Mouse (Mus musculus) heart, embryonic 10.5 days (tissue): Measurements from ENCODE around the gene Cpxm1. TPM values are rescaled to one million over a fixed set of nuclear protein-coding genes. Genes with fewer than 3 reads are reported as not detected.
"Not testable (repeated sequence)": the region's sequence is repeated elsewhere in the genome, so short reads cannot be mapped to it uniquely, and the experiment has no call there.

Source experiments
- DNase-seq: peaks from one replicate; pipeline ENCODE4 v3.0.0-alpha.2; 2017; ENCODE audit warnings: low spot score
- H3K27ac ChIP-seq: fragments of 300-500 bp; sonication (generic); 2 replicates; pipeline ENCODE4 v1.5.1; 2016; ENCODE audit warnings: mild to moderate bottlenecking
- H3K27me3 ChIP-seq: fragments of 300-500 bp; sonication (generic); 2 replicates; pipeline ENCODE4 v1.6.1; 2016; ENCODE audit warnings: mild to moderate bottlenecking; ENCODE audit not compliant: poor library complexity, insufficient read depth, severe bottlenecking
- H3K36me3 ChIP-seq: fragments of 300-500 bp; sonication (generic); 2 replicates; pipeline ENCODE4 v1.6.1; 2016; ENCODE audit warnings: mild to moderate bottlenecking, moderate library complexity
- H3K4me1 ChIP-seq: fragments of 300-500 bp; sonication (generic); 2 replicates; pipeline ENCODE4 v1.6.1; 2016; ENCODE audit warnings: mild to moderate bottlenecking
- H3K4me3 ChIP-seq: fragments of 300-500 bp; sonication (generic); 2 replicates; pipeline ENCODE4 v1.5.1; 2016; ENCODE audit warnings: mild to moderate bottlenecking, moderate library complexity
- H3K9me3 ChIP-seq: fragments of 300-500 bp; sonication (generic); 2 replicates; pipeline ENCODE4 v1.6.1; 2016; ENCODE audit warnings: mild to moderate bottlenecking, moderate library complexity
- whole genome bisulfite sequencing: fragments of 180-500 bp; shearing (Covaris S2); methylation state at CpG from one replicate; pipeline ENCODE4 v1.1.7; 2016; 5-methylcytosine and 5-hydroxymethylcytosine counted together
- polyA plus RNA-seq: library from polyadenylated mRNA; unstranded; fragments of >200 nt; fragmentation: Nextera tagmentation; extraction: Ambion mirVana; gene quantifications from 2 replicates; pipeline ENCODE4 v1.2.1, GENCODE M21; 2016

Gene Cpxm1
- polyA plus RNA-seq, 1 experiment from 2014 or later = 57.6 TPM

GRCm38 (mm10) chr2:130390993-130391625, 6.3 kb downstream of the Cpxm1 start:
- WGBS = 80% methylated on average over 11 of the region's 11 CpGs
- Histone ChIP-seq H3K27ac (no peak overlapping the region), H3K9me3 (no peaks in the 10 kb centered on the region), H3K36me3 (peaks cover 45% of the 10 kb centered on the region), H3K4me1 (no peaks in the 10 kb centered on the region), H3K27me3 (peaks cover 4% of the 10 kb centered on the region), H3K4me3 (no peak overlapping the region)
- peak; percentile 52 for DNase-seq

GRCm38 (mm10) chr2:130388796-130389195, 8.6 kb downstream of the Cpxm1 start:
- Histone ChIP-seq H3K27ac (no peak overlapping the region), H3K27me3 (no peaks in the 10 kb centered on the region), H3K36me3 (peaks cover 24% of the 10 kb centered on the region), H3K4me3 (no peak overlapping the region), H3K4me1 (no peaks in the 10 kb centered on the region), H3K9me3 (no peaks in the 10 kb centered on the region)
- no peak for DNase-seq
- WGBS = 75% methylated on average over 2 of the region's 2 CpGs

- Histone ChIP-seq H3K27me3 (no peaks in the 10 kb centered on the region), H3K4me1 (no peaks in the 10 kb centered on the region), H3K36me3 (peaks cover 8% of the 10 kb centered on the region), H3K9me3 (no peaks in the 10 kb centered on the region), H3K4me3 (no peak overlapping the region), H3K27ac (no peak overlapping the region)
- 64% methylated on average over 1 of the region's 1 CpGs for WGBS
- DNase-seq = no peak
Observed at GRCm38 (mm10) chr2:130386212-130386611, 11.2 kb downstream of the Cpxm1 start.

GRCm38 (mm10) chr2:130383895-130384294, 13.5 kb downstream of the Cpxm1 start:
- WGBS = 81% methylated on average over 6 of the region's 6 CpGs
- no peaks in the 10 kb centered on the region for H3K4me1 ChIP-seq
- no peak overlapping the region for H3K27ac ChIP-seq
- H3K9me3 ChIP-seq = no peaks in the 10 kb centered on the region
- H3K36me3 ChIP-seq = no peaks in the 10 kb centered on the region
- DNase-seq = no peak
- no peaks in the 10 kb centered on the region for H3K27me3 ChIP-seq
- no peak overlapping the region for H3K4me3 ChIP-seq

GRCm38 (mm10) chr2:130383205-130383604, 14.2 kb downstream of the Cpxm1 start:
- Histone ChIP-seq H3K36me3 (no peaks in the 10 kb centered on the region), H3K27ac (no peak overlapping the region), H3K4me1 (no peaks in the 10 kb centered on the region), H3K4me3 (no peak overlapping the region), H3K27me3 (no peaks in the 10 kb centered on the region), H3K9me3 (no peaks in the 10 kb centered on the region)
- 66% methylated on average over 3 of the region's 3 CpGs for WGBS
- DNase-seq = no peak

GRCm38 (mm10) chr2:130374951-130375350, 22.4 kb downstream of the Cpxm1 start:
- no peak for DNase-seq
- no peak overlapping the region for H3K27ac ChIP-seq
- WGBS = 62% methylated on average over 4 of the region's 4 CpGs
- H3K27me3 ChIP-seq = peaks cover 23% of the 10 kb centered on the region; the same call in 1 of the 2 replicates
- no peaks in the 10 kb centered on the region for H3K4me1 ChIP-seq
- no peaks in the 10 kb centered on the region for H3K36me3 ChIP-seq
- H3K9me3 ChIP-seq = no peaks in the 10 kb centered on the region
- no peak overlapping the region for H3K4me3 ChIP-seq

- not testable (repeated sequence) for H3K4me1 ChIP-seq, H3K27ac ChIP-seq, H3K9me3 ChIP-seq, H3K36me3 ChIP-seq, H3K4me3 ChIP-seq, DNase-seq
- 40% methylated on average over 1 of the region's 1 CpGs for WGBS
- peaks cover 23% of the 10 kb centered on the region; the same call in 1 of the 2 replicates for H3K27me3 ChIP-seq
Observed at GRCm38 (mm10) chr2:130373026-130373425, 24.3 kb downstream of the Cpxm1 start.

GRCm38 (mm10) chr2:130367386-130367785, 30.0 kb downstream of the Cpxm1 start:
- no peak for DNase-seq
- no peaks in the 10 kb centered on the region for H3K36me3 ChIP-seq
- WGBS = 63% methylated on average over 4 of the region's 4 CpGs
- peaks cover 52% of the 10 kb centered on the region for H3K27me3 ChIP-seq
- H3K9me3 ChIP-seq = no peaks in the 10 kb centered on the region
- H3K27ac ChIP-seq = no peak overlapping the region
- no peak overlapping the region for H3K4me3 ChIP-seq
- H3K4me1 ChIP-seq = peaks cover 12% of the 10 kb centered on the region

GRCm38 (mm10) chr2:130365211-130366094, 31.9 kb downstream of the Cpxm1 start:
- DNase-seq = no peak
- Histone ChIP-seq H3K36me3 (no peaks in the 10 kb centered on the region), H3K27me3 (peaks cover 67% of the 10 kb centered on the region), H3K4me3 (peak overlapping the region; percentile 71), H3K27ac (peak overlapping the region; percentile 79), H3K9me3 (no peaks in the 10 kb centered on the region), H3K4me1 (peaks cover 21% of the 10 kb centered on the region)
- 5% methylated on average over 30 of the region's 30 CpGs for WGBS

GRCm38 (mm10) chr2:130362511-130363026, 34.8 kb downstream of the Cpxm1 start:
- Histone ChIP-seq H3K9me3 (no peaks in the 10 kb centered on the region), H3K4me1 (peaks cover 21% of the 10 kb centered on the region), H3K27ac (no peak overlapping the region), H3K27me3 (peaks cover 94% of the 10 kb centered on the region), H3K4me3 (no peak overlapping the region), H3K36me3 (no peaks in the 10 kb centered on the region)
- peak; percentile 81 for DNase-seq
- WGBS = 2% methylated on average over 14 of the region's 14 CpGs

GRCm38 (mm10) chr2:130358852-130359251, 38.5 kb downstream of the Cpxm1 start:
- no peaks in the 10 kb centered on the region for H3K36me3 ChIP-seq
- 14% methylated on average over 5 of the region's 5 CpGs for WGBS
- DNase-seq = no peak
- H3K27me3 ChIP-seq = peaks cover 72% of the 10 kb centered on the region
- H3K4me1 ChIP-seq = peaks cover 12% of the 10 kb centered on the region; the same call in 1 of the 2 replicates
- no peaks in the 10 kb centered on the region for H3K9me3 ChIP-seq
- H3K27ac ChIP-seq = no peak overlapping the region
- H3K4me3 ChIP-seq = no peak overlapping the region

GRCm38 (mm10) chr2:130357551-130357950, 39.8 kb downstream of the Cpxm1 start:
- WGBS = 88% methylated on average over 5 of the region's 5 CpGs
- Histone ChIP-seq H3K4me1 (peaks cover 10% of the 10 kb centered on the region; the same call in 1 of the 2 replicates), H3K4me3 (no peak overlapping the region), H3K36me3 (no peaks in the 10 kb centered on the region), H3K9me3 (no peaks in the 10 kb centered on the region), H3K27me3 (peaks cover 59% of the 10 kb centered on the region), H3K27ac (no peak overlapping the region)
- DNase-seq = no peak

- 60% methylated on average over 3 of the region's 3 CpGs for WGBS
- Histone ChIP-seq H3K27ac (no peak overlapping the region), H3K36me3 (no peaks in the 10 kb centered on the region), H3K27me3 (peaks cover 22% of the 10 kb centered on the region), H3K9me3 (no peaks in the 10 kb centered on the region), H3K4me1 (no peaks in the 10 kb centered on the region), H3K4me3 (no peak overlapping the region)
- DNase-seq = no peak
Observed at GRCm38 (mm10) chr2:130353889-130354288, 43.5 kb downstream of the Cpxm1 start.
